Mouse (Mus musculus) ZHBTc4 (cell line): ENCODE measurements around the gene Rtf1.
"Not testable (repeated sequence)": the region's sequence is repeated elsewhere in the genome, so short reads cannot be mapped to it uniquely, and the experiment has no call there.

Experiments used
- DNase-seq: peaks from one replicate; pipeline ENCODE4 v3.0.0-alpha.2; 2011; ENCODE audit warnings: low read depth, low spot score

Rtf1 gene

DNA sequence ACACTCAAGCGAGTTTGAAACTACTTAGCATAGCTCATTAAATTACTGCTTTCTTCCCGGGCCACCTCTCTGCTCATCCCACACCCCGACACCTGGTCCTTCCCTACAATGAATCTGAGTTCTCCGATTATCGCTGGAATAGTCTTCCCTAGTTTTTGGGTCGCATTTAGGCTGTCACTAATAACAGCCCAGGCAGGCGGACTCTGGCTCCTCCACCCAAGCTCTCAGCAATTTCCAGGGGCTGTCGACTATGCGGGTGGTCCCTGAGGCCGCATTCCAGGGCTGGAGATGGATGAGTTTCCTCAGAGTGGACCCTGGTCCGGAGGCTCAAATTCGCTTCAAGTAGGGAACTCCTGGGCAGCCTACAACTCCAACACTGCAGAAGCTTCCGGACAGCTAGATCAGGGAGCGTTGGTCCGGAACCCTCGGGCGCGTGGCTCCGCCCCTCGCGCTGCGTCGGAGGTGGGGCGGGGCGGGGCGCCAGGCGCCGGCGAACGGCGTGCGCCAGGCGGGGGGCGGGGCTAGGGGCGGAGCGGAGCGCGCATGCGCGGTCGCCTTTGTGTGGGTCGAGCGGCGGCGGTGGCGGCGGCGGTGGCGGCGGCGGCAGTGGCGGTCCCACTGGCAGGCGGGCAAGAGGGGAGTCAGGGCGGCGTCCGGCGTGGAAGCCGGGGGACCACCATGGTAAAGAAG is at the start of gene Rtf1:
Gene Rtf1 (plus strand): TSS at position 544 of the 690 bp plus-strand sequence.
- DNase-seq: peak; percentile 92

DNA sequence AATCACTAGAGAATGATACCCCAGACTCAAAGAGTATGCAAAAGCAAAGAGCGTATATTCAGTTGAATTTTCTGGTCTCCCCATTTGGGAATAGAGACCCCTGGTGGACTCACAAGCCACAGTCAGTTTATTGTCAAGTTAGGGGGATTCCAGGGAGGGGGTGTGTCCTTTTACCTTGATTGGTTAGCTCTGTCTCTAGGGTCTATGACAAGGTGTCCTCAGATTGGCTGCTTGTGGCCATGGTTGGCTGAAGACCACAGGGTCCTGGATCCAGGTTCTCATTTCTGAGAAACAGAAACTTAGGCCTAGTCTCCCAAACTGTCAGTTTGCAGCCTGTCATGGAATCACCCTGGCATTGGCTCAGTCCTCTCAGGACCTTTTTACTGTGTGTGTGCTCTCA is 38.1 kb upstream of the Rtf1 start:
- peak; percentile 21 for DNase-seq

DNA sequence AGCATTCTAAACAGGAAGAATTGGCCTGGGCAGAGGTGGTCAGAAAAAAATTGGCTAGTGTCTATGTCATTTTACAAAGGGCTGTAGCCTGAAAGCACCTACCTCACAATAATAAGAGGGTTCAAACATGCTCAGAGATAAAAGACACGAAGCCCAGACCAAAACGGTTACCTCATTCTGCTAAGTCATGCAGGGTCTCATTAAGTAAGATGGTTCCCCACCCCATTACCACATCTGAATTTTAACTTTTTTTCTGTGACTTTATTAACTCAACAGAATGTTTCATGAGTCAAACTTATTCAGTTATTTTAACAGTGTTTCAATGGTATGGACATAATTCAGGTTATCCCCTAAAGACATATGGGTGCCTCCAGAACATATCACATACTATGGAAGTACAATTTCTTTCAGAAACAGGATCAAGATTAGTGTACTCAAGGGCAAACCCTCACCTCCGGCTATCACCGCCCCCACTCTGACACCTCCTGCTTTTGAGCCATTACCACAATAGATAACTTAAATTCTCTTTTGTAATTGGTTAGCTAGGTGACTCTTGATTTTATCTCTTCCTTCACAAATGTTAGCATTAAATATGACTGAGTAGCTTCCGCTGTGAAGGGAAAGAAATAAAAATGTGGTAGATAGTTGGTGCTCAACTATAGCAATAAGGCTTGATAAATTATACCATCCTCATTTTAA is 33.5 kb upstream of the Rtf1 start:
- no peak for DNase-seq

DNA sequence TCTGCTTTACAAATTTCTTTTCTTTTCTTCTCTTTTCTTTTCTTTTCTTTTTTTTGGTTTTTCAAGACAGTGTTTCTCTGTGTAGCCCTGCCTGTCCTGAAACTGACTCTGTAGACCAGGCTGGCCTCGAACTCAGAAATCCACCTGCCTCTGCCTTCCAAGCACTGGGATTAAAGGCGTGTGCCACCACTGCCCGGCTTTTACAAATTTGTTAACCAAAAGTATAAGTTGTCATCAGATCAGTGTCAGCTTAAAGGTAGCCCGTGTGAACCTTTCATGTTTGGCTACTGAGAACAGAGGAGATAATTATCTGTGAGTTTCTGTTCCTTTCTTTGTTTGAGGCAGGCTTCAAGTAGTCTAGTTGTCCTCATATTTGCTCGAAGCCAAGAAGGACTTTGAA is 30.6 kb upstream of the Rtf1 start:
- no peak for DNase-seq

DNA sequence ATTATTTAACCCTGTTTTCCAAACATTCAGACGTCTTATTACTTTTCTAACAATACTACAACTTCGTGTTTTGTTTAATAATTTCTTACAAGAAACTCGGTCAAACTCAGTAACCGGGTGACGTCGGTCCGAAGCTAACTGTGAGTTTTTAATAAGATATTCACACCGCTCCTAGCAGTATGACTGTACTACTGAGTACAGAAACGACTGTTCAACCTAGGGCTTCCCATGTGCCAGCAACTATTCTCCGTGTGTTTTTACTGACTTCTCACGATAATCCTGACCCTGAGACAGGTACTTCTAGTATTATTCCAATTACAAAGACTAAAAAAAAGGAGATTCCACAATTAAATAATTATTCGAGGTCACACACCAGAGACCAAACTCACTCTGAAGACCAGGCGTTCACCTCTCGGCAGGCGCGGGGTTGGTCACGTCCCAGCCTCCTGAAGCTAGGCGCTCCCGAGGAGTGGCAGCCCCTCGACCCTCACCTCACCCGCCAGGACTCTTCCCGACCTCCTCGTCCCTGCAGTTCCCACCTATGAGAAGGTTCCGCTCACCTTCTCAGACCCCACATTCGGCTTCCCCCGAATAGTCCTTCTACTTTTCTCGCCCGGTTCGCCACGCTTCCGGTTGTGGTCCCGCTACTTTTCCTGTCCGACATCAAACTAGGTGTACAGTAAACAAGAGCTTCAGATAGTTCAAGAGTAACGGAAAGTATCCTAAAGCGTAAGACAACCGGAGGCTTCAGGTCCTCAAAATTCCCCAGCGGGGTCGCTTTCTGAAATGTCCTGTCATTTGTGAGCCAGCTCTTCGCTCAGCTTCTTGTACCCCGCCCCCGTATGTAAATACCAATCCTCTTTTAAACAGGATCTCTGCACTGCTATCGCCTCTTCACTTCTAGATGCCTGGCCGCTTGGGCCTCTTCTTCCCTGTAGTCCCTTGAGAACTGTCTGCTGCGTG is 12.4 kb upstream of the Rtf1 start, which contains the start of gene Ndufaf1:
Gene Ndufaf1 (minus strand): TSS at position 608 of the 963 bp plus-strand sequence.
- peak; percentile 94 for DNase-seq

DNA sequence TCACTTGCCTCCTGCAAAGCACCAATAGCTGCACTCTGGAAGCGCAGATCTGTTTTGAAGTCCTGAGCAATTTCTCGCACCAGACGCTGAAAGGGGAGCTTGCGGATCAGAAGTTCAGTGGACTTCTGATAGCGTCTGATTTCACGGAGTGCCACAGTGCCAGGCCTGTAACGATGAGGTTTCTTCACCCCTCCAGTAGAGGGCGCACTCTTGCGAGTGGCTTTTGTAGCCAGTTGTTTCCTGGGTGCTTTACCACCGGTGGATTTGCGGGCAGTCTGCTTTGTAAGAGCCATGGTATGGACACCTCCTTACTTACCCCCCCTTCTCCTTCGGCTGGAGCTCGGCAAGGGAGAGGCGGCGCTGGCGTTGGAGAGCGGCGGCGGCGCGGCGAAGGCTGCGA is 9.1 kb upstream of the Rtf1 start:
- not testable (repeated sequence) for DNase-seq

DNA sequence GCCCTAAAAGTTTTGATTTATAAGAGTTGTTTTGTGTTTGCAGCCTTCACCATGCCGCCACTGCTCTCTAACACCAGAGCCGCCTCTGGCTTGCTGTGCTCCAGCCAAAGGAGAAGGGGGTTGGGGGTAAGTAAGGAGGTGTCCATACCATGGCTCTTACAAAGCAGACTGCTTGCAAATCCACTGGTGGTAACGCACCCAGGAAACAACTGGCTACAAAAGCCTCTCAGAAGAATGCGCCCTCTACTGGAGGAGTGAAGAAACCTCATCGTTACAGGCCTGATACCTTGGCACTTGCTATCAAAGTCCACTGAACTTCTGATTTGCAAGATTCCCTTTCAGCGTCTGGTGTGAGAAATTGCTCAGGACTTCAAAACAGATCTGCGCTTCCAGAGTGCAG is 5.9 kb upstream of the Rtf1 start:
- DNase-seq: peak; percentile 55

DNA sequence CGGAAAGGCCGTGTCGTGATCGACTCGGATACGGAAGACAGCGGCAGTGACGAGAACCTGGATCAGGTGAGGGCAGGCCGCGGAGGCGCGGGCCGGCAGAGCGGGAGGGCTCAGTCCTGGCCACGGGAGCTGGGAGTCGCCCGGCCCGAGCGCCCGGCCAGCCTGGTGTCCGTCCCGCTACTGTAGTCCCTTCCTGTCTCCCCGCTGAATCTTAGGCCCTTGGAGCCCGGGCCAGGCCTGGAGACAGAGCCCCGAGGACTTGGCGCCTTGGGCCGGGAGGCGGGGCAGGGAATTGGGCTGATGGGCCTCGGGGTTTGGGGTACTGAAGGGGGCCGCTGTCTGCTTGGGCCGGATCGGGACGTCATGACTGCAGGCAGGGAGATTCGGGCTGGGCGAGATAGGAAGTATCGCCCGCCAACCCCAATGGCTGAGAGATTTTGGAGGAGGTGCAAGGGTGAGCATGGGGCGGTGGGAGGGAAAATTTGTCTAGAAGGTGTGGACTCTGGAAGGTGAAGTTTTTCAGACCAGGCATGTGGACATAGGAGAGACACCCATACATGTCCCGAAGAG is 432 bp downstream of the Rtf1 start:
- DNase-seq: peak; percentile 63

DNA sequence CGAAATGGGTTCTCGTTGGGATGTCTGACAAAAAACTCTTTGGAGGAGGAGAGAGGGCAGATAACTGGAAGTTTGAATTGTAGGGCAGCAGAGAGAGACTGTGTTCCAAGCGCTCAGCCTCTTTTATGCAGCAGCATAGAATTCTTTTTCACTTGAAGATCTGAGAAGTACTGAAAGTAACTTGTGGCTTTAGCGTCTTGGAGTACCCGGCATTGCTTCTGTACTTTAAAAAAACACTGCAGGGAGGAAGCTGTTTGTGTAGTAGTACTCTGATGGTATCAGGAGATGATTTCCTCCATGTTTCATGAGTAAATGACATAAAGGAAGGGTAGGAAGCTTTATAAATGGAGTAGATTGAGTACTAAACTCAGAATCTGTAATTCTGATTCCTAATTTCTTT is 963 bp downstream of the Rtf1 start:
- DNase-seq: no peak

DNA sequence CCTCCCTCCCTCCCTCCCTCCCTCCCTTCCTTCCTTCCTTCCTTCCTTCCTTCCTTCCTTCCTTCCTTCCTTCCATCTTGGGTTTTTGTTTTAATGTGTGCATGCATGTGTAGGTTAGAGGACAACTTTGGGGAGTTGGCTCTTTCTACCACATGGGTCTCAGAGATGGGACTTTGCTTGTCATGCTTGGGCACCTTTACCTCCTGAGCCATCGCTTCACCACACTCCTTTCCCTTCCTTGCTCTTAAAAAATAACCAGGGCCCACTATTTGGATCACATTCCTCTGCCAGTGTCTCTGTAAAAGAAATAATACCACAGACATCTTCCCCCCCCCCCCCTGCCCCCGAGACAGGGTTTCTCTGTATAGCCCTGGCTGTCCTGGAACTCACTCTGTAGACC is 8.8 kb downstream of the Rtf1 start:
- DNase-seq: no peak

DNA sequence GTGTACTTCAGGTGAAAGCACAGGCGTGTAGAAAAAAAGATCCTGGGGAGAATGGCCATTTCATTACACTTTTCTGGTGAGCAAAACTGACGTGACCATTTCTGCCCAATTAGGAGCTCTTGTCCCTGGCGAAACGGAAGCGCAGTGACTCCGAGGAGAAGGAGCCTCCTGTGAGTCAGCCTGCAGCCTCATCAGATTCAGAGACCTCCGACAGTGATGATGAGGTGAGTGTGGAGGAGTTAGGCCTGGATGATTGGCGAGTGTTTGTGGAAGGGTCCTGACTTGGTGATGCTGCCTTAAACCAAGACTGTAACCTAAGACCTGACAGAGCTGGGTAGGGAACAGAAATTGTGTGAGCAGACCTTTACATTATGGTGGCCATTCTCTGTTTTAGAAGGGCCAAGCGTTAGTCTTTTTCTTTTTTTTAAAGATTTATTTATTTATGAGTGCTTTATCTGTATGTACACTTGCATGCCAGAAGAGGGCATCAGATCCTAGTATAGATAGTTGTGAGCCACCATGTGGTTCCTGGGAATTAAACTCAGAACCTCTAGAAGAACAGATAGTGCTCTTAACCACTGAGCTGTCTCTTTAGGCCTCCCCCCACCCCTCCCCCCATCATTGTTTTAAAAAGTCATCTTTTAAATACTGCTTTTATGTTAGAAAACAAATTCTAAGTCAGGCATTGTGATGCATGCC is 17.3 kb downstream of the Rtf1 start:
- DNase-seq: peak; percentile 47

DNA sequence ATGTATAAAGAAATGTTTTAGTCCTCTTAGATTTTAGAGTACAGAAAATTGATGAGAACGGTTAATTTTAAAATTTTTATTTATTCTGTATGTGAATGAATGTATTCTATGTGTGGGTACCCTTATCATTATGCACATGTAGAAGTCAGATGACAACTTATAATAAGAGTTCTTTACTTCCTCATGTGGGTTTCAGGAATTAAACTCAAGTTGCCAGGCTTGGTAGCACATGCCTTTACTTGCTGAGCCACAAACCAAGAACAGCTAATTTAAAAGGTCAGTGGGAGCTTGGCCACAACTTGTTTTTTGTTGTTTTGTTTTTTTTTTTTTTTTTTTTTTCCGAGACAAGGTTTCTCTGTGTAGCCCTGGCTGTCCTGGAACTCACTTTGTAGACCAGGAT is 20.0 kb downstream of the Rtf1 start:
- no peak for DNase-seq

DNA sequence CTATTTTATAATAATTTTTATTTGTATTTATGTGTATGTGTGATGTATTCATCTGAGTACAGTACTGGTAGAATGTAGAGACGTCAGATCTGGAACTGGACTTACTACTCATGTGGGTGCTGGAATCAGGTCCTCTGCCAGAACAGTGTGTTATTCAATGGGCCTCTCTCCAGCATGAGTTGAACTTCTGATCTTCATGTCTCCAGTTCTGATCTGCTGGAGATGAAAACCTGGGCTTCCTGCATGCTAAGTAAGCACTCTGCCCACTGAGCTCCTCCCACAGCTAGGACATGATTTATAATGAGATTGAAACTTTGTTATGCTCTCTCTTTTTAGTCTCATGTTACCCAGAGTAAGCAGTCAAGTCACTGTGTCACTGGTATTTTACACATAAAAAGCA is 21.2 kb downstream of the Rtf1 start:
- DNase-seq: no peak

DNA sequence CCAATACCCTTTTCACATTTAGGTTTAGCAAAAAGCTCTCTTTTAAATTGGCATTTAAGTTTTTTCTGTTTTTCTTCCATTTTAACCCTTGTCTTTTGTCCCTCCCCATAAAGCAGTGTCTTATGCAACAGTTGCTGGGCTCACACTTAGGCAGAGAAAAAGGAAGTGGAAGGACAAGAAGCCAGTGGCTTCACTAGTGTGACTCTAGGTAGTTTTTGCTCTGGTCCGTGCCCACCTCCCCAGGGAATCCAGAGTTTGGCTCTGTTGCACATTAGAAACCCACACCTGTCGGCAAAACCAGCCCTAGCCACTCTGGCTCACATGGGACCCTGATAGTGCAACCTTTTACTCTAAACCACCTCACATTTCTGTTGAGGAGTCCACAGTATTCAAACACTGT is 23.6 kb downstream of the Rtf1 start:
- no peak for DNase-seq

DNA sequence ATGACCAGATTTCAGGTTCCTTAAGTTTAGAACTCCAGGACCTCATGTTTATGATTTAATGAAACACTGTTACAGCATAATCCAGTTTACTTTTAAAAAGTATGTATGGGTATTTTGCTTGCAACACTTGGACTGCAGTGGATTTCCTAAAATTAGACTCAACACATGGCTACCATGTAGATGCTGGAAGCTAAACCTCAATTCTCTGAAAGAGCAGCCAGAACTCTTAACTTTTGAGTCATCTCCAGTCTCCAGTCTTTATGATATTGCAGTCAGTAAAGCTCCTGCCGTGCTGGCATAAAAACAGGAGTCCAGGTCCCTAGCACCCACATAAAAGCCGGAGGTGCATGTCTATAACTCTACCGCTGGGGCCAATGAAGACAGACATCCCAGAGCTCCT is 25.1 kb downstream of the Rtf1 start:
- no peak for DNase-seq

DNA sequence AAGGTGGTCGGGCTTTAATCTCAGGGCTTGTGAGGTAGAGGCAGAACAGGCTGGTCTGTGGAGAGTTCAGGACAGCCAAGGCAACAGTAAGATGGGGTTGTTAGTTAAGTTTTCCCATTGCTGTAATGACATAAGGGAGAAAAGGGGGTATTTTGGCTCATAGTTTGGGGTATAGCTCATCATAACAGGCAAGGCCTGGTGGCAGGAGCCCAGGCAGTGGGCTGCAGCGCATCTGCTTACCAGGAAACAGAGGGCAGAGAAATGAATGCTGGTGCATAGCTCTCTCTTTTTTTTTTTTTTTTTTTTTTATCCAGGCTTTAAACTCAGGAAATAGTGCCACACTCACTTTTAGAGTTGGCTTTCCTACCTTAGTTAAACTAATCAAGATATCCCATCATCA is 28.3 kb downstream of the Rtf1 start:
- no peak for DNase-seq

DNA sequence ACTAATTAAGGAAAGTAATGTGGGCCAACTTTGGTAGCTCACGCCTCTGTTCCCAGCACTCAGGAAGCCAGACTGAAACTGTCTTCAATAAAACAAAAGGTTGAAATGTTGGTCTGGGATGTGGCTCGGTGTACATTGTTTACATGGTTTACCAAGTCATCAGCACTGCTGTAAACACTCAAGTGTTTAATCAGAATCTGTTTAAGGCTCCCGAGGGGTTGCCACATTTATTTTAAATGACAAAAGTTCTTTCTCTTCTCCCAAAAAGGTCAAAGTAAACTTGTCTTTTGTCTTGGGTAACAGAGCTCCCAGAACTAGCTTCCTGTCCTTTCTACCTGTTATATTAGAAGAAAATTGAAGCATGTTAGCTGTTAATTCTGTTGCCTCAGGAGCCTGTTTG is 32.8 kb downstream of the Rtf1 start:
- DNase-seq: peak; percentile 81

DNA sequence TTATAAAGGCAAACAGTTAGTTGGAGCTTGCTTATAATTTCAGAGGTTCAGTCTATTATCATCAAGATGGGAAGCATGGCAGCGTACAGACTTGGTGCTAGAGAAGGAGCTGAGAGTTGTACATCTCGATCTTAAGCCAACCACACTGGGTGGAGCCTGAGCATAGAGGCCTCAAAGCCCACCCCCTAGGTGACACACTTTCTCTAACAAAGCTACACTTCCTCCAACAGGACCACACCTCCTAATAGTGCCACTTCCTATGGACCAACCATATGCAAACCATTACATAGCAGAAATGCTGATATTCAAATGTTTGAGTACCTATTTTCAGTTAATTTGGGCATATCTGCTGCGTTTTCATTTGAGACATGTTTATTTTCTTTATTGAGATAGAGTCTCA is 35.1 kb downstream of the Rtf1 start:
- peak; percentile 49 for DNase-seq

DNA sequence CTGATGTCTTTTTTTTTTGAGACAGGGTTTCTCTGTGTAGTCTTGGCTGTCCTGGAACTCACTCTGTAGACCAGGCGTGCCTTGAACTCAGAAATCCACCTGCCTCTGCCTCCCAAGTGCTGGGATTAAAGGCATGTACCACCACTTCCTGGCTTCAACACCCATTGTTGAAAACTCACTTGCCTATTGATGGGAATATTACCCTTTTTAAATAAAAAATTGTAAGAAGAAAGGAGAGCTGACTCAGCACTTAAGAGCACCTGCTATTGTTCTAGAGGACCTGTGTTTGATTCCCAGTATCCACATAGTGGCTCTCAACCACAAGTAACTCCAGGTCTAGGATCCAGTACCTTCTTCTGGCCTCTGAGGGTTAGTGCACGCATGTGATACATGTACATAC is 41.0 kb downstream of the Rtf1 start:
- not testable (repeated sequence) for DNase-seq

DNA sequence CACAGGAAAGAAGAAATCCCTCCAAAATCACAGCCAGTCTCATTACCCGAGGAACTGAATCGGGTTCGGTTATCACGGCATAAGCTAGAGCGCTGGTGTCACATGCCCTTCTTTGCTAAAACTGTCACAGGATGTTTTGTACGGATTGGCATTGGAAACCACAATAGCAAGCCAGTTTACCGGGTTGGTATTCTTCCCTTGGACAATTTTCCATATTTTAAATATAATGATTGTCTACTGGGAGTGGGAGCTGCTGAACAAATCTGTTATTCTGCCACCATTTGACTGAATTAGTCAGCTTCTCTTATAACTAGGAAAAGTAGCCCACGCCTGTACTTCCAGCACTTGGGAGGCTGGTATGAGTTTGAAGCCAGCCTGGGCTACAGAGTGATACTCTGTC is 46.2 kb downstream of the Rtf1 start:
- no peak for DNase-seq

DNA sequence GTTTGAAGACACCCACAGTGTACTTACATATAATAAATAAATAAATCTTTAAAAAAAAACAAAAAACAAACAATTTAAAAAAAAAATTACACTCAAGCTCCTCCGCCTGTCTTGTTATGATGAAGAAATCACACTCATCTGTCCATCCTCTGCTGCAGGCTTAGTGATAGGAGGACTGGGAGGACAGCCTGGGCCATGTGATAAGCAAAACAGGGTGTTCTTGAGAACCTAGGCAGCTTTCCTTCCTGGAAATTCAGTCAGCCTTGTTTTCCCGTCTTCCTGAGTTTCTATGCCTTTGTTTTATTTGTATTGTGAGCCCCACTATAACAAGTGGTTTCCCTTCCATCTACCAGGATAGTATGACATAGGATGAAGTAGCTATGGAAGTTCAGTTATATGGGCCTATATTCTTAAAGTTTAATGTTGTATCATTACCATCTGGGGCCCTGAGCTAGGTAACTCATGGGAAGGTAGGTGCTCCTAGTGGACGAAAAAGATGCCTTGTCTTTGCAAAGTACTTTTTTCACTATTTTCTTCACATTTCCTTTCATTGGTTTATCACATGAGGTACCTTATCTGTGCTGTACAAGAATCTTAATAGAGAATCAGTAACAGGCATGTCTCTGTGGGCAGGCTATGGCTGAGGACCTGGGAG is 53.0 kb downstream of the Rtf1 start:
- DNase-seq: no peak
